Mouse (Mus musculus) bone marrow, adult 2 months (tissue): Measurements from ENCODE around the gene Rilp.

Experiments used
- CTCF ChIP-seq: fragments of 200-500 bp; IDR thresholded peaks from 2 replicates; pipeline ENCODE4 v1.5.1; 2011; ENCODE audit warnings: low read length, control low read depth; ENCODE audit not compliant: control insufficient read depth, insufficient read depth
- POLR2A ChIP-seq: fragments of 200-500 bp; IDR thresholded peaks from 2 replicates; pipeline ENCODE4 v1.6.1; 2011; ENCODE audit warnings: low read depth, mild to moderate bottlenecking, control low read depth, low read length, borderline replicate concordance; ENCODE audit not compliant: control insufficient read depth

DNA sequence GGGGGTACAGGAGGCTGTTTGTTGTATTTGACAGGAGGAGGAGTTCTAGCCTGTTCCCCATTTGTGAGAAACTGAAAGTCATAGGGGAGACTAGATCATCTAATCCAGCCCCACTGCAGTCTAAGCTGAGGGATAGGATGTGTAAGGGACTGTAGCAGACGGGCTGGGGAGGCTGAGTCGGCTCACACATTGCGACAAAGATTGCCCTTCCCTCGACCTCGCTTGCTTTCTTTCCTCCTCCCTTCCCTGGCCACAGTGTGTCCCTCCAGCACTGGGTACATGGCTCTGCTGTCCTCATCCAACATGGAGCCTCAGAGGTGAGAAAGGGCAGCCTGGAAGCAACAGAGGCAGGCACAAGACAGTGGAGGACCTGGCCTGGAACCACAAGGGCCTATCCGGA is 44.8 kb upstream of the Rilp start:
- TF ChIP-seq CTCF (no peak), POLR2A (no peak)
